Mouse (Mus musculus) liver, embryonic 14.5 days (tissue): ENCODE data around the gene Ccnd1.

Experiments
- CTCF ChIP-seq: IDR thresholded peaks from 2 replicates; pipeline ENCODE4 v1.5.1; 2016; ENCODE audit warnings: antibody characterized with exemption, low read depth, control low read depth
- EP300 ChIP-seq: IDR thresholded peaks from 2 replicates; pipeline ENCODE4 v1.6.1; 2016; ENCODE audit warnings: antibody characterized with exemption, low read depth

DNA sequence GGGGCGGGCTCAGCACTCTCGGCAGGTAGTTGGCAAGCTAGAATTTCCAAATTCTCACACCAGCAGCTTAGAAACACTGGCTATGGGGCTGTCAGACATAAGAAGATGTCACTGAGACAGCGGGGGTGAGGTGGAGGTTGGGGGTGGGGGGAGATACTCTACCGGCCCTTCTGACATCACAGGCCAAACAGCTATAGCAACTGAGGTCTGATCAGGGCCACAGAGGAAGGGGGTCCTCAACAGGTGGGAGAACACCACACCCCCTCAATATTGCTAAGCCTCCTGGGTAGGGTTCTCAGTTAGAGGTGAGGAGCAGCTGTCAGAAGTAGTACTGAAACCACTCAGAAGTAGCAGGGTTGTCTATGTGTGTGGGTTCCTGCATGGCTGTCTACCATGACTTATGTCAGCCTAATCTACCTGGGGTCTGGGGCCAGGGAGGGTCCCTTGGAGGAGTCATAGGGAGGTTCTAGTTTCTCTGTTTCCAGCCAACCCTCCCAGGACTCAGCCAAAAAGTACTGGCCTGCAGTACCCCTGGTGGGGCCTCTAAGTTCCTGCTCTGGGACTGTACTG is 3.3 kb downstream of the Ccnd1 start:
- no peak for TF ChIP-seq EP300
- TF ChIP-seq CTCF, result no peak
